Mouse (Mus musculus) kidney, embryonic 15.5 days (tissue): Measurements from ENCODE around the gene Fam168a. TPM values are rescaled to one million over a fixed set of nuclear protein-coding genes. Genes with fewer than 3 reads are reported as not detected.
"Not testable (repeated sequence)": the region's sequence is repeated elsewhere in the genome, so short reads cannot be mapped to it uniquely, and the experiment has no call there.

Experiments
- ATAC-seq: fragments of 200-750 bp; cut with Nextera tagmentation; replicated peaks from 2 replicates; pipeline ENCODE4 v1.8.0; 2017; ENCODE audit warnings: moderate TSS enrichment; ENCODE audit not compliant: low FRiP score
- H3K27ac ChIP-seq: fragments of 300-500 bp; sonication (generic); 2 replicates; pipeline ENCODE4 v1.5.1; 2015; ENCODE audit warnings: mild to moderate bottlenecking, inconsistent platforms
- H3K27me3 ChIP-seq: fragments of 300-500 bp; sonication (generic); 2 replicates; pipeline ENCODE4 v1.6.1; 2015; ENCODE audit warnings: inconsistent platforms
- H3K36me3 ChIP-seq: fragments of 300-500 bp; sonication (generic); 2 replicates; pipeline ENCODE4 v1.6.1; 2015; ENCODE audit warnings: inconsistent platforms
- H3K4me1 ChIP-seq: fragments of 300-500 bp; sonication (generic); 2 replicates; pipeline ENCODE4 v1.6.1; 2015; ENCODE audit warnings: inconsistent platforms
- H3K4me2 ChIP-seq: fragments of 300-500 bp; sonication (generic); 2 replicates; pipeline ENCODE4 v1.6.1; 2015; ENCODE audit warnings: moderate library complexity, mild to moderate bottlenecking, inconsistent platforms
- H3K4me3 ChIP-seq: fragments of 300-500 bp; sonication (generic); replicated peaks from 2 replicates; pipeline ENCODE4 v1.5.1; 2015; ENCODE audit warnings: mild to moderate bottlenecking, inconsistent platforms
- H3K9ac ChIP-seq: fragments of 300-500 bp; sonication (generic); 2 replicates; pipeline ENCODE4 v1.6.1; 2015; ENCODE audit warnings: mild to moderate bottlenecking, inconsistent platforms
- H3K9me3 ChIP-seq: fragments of 300-500 bp; sonication (generic); replicated peaks from 2 replicates; pipeline ENCODE4 v1.6.1; 2016; ENCODE audit warnings: inconsistent platforms
- WGBS: fragments of 180-500 bp; shearing (Covaris S2); methylation state at CpG from one replicate; pipeline ENCODE4 v1.1.7; 2015; ENCODE audit warnings: mixed read lengths; 5-methylcytosine and 5-hydroxymethylcytosine counted together
- polyA plus RNA-seq: library from polyadenylated mRNA; unstranded; fragments of >200 nt; fragmentation: Nextera tagmentation; extraction: Ambion mirVana; gene quantifications from 2 replicates; pipeline ENCODE4 v1.2.1, GENCODE M21; 2015

Gene Fam168a
- polyA plus RNA-seq, 1 experiment from 2014 or later = 46.1 TPM

GRCm38 (mm10) chr7:100835711-100836110 is 129.3 kb downstream of the Fam168a start:
- H3K9ac ChIP-seq = no peak overlapping the region
- no peak overlapping the region for H3K4me2 ChIP-seq
- no peaks in the 10 kb centered on the region for H3K27me3 ChIP-seq
- H3K4me1 ChIP-seq = no peaks in the 10 kb centered on the region
- H3K36me3 ChIP-seq = peaks cover 50% of the 10 kb centered on the region
- 85% methylated on average over 6 of the region's 6 CpGs for WGBS
- no peak overlapping the region for H3K4me3 ChIP-seq
- ATAC-seq = no peak
- H3K27ac ChIP-seq = no peak overlapping the region
- no peaks in the 10 kb centered on the region for H3K9me3 ChIP-seq

DNA sequence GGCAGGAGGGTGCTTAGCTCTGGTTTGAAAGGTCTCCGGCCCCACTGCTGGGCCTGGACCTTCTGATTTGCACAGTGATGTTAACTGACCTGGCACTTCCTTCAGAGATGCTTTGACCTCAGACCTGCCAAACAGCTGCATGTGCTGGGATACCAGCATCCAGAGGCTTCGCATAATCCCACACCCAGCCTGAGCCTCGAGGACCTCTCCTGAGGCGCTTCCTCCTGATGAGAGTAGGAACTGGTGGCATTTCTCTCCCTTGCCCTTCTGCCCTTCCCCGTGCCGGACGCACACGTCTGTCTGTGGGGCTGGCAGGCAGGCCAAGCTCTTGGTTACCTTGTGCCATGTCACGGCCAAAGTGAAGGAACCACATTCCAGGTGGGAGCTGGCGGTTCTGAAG is 130.2 kb downstream of the Fam168a start:
- peaks cover 50% of the 10 kb centered on the region for H3K36me3 ChIP-seq
- 90% methylated on average over 10 of the region's 10 CpGs for WGBS

DNA sequence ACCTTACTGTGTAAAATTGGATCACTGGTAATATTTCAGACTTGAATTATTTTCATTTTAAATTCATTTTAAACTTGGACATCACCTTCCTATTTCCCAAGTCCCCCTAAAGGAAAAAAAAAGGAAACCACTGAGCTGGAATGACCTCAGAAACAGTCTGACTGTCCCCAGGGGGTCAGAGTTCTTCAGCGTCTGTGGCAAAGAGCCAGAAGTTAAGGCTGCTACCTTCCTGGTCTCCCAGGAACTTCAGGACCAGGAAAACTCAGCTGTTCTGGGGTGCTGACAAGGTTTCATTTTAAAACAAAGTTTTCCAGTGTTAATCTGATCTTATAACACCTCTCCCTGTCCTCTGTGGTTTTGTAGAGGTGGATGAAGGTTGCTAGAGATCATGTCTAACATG is 131.3 kb downstream of the Fam168a start:
- ATAC-seq = no peak
- Histone ChIP-seq H3K9ac (no peak overlapping the region), H3K4me1 (no peaks in the 10 kb centered on the region), H3K9me3 (no peaks in the 10 kb centered on the region), H3K36me3 (peaks cover 53% of the 10 kb centered on the region), H3K4me2 (no peak overlapping the region), H3K27ac (no peak overlapping the region), H3K4me3 (no peak overlapping the region), H3K27me3 (no peaks in the 10 kb centered on the region)
- 51% methylated on average over 1 of the region's 1 CpGs for WGBS

More for the DNA sequence above, 130.2 kb downstream of the Fam168a start:
- H3K9ac ChIP-seq = no peak overlapping the region
- H3K4me1 ChIP-seq = no peaks in the 10 kb centered on the region
- H3K27me3 ChIP-seq = no peaks in the 10 kb centered on the region
- H3K9me3 ChIP-seq = no peaks in the 10 kb centered on the region
- H3K4me2 ChIP-seq = no peak overlapping the region
- H3K4me3 ChIP-seq = no peak overlapping the region
- no peak for ATAC-seq
- H3K27ac ChIP-seq = no peak overlapping the region

GRCm38 (mm10) chr7:100839632-100840402 is 133.4 kb downstream of the Fam168a start:
- Histone ChIP-seq H3K9me3 (no peaks in the 10 kb centered on the region), H3K27me3 (no peaks in the 10 kb centered on the region), H3K9ac (no peak overlapping the region), H3K27ac (no peak overlapping the region), H3K4me1 (no peaks in the 10 kb centered on the region), H3K4me3 (no peak overlapping the region), H3K36me3 (peaks cover 45% of the 10 kb centered on the region), H3K4me2 (no peak overlapping the region)
- 71% methylated on average over 6 of the region's 6 CpGs for WGBS
- ATAC-seq = no peak

DNA sequence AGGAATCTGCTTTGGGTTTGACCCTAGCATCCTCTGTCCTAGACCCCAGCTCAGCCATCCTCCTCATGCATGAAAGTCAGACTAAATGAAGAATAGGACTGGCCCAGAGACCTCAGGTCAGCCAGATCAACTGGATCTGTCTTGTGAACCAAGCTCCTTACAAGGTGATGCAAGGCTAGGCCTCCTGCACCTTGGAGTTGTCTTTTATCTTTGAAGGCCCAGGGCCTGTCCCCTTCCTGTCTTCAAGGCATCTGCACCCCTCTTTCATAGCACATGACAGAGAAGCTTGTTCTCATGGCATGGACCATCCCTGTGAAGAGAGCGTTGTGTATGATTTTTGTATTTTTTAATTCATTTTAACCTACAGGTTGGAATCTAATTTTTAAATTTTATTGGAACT is 134.5 kb downstream of the Fam168a start:
- no peak overlapping the region for H3K9ac ChIP-seq
- peaks cover 5% of the 10 kb centered on the region; the same call in 1 of the 2 replicates for H3K4me1 ChIP-seq
- no peaks in the 10 kb centered on the region for H3K27me3 ChIP-seq
- WGBS = 98% methylated on average over 1 of the region's 1 CpGs
- H3K36me3 ChIP-seq = peaks cover 35% of the 10 kb centered on the region
- no peak overlapping the region for H3K27ac ChIP-seq
- no peak overlapping the region for H3K4me2 ChIP-seq
- no peak overlapping the region for H3K4me3 ChIP-seq
- ATAC-seq = no peak
- H3K9me3 ChIP-seq = no peaks in the 10 kb centered on the region

- Histone ChIP-seq H3K4me3 (no peak overlapping the region), H3K27me3 (no peaks in the 10 kb centered on the region), H3K36me3 (peaks cover 28% of the 10 kb centered on the region), H3K9ac (no peak overlapping the region), H3K4me1 (peaks cover 5% of the 10 kb centered on the region; the same call in 1 of the 2 replicates), H3K27ac (no peak overlapping the region), H3K9me3 (no peaks in the 10 kb centered on the region), H3K4me2 (no peak overlapping the region)
- 87% methylated on average over 6 of the region's 6 CpGs for WGBS
- ATAC-seq = no peak
Observed at GRCm38 (mm10) chr7:100841608-100842007, 135.2 kb downstream of the Fam168a start.

DNA sequence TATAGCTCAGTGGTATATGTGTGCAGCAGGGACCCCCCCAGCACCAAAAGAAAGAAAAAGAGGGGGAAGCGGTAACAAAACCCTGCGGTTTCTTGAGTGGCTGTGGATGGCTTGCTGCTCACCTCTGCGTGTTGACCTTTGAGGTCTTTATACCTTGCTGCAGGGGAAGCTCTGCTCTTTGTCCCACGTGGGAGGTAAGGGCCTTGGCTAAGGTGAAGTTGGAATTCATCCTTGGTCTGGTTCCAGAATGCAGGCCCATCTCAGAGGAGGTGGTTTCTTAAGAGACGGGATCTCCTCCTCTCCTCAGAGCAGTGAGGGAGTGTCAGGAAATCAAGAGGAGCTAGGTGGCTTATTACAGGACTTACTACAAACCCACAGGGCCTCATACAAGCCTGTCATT is 135.7 kb downstream of the Fam168a start:
- Histone ChIP-seq H3K9ac (no peak overlapping the region), H3K9me3 (no peaks in the 10 kb centered on the region), H3K4me2 (no peak overlapping the region), H3K4me1 (peaks cover 5% of the 10 kb centered on the region; the same call in 1 of the 2 replicates), H3K36me3 (peaks cover 23% of the 10 kb centered on the region), H3K27ac (no peak overlapping the region), H3K4me3 (no peak overlapping the region), H3K27me3 (no peaks in the 10 kb centered on the region)
- no peak for ATAC-seq
- 86% methylated on average over 5 of the region's 5 CpGs for WGBS

- Histone ChIP-seq H3K4me1 (peaks cover 5% of the 10 kb centered on the region; the same call in 1 of the 2 replicates), H3K4me2 (no peak overlapping the region), H3K27ac (no peak overlapping the region), H3K4me3 (no peak overlapping the region), H3K27me3 (no peaks in the 10 kb centered on the region), H3K9me3 (no peaks in the 10 kb centered on the region), H3K9ac (no peak overlapping the region), H3K36me3 (0 out of 2 replicates have a peak, but pooled peaks cover 12% of the 10 kb centered on the region)
- 91% methylated on average over 2 of the region's 2 CpGs for WGBS
- peak; percentile 52; the same call in 1 of the 2 replicates for ATAC-seq
Observed at GRCm38 (mm10) chr7:100843866-100844265, 137.4 kb downstream of the Fam168a start.

DNA sequence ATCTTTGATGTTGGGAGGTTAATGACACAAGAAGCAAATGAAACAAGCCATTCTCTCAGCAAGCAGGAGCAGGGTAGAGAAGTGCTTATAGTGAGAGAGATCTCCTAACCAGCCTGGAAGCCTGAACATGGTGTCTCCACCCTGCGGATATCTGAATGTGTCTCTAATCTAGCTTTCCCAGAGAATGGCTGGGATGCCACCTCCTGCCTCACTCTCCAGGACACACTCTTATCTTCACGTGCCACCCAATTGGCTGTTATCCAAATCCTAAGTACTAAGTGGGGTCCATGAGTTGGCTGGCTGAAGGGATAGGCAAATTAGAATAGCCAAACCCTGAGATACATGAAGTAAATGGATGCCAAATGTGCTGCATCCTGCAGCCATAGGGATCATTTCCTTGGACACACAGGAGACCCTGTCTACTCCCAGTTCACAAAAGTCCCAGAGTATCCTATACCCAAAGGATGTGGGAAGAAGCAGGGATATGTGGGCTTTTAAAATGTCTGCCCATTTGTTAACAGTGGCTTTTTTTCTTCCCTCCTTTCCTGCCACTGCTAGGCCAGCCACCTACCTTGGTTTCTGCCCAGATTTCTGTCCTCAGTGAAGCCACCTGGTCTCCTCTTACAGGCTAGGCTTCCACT is 138.1 kb downstream of the Fam168a start:
- ATAC-seq = peak; percentile 50; the same call in 1 of the 2 replicates
- H3K4me1 ChIP-seq = peaks cover 5% of the 10 kb centered on the region; the same call in 1 of the 2 replicates
- H3K36me3 ChIP-seq = 0 out of 2 replicates have a peak, but pooled peaks cover 7% of the 10 kb centered on the region
- no peak overlapping the region for H3K4me2 ChIP-seq
- H3K9ac ChIP-seq = no peak overlapping the region
- no peaks in the 10 kb centered on the region for H3K27me3 ChIP-seq
- H3K9me3 ChIP-seq = no peaks in the 10 kb centered on the region
- H3K4me3 ChIP-seq = no peak overlapping the region
- 74% methylated on average over 2 of the region's 2 CpGs for WGBS
- H3K27ac ChIP-seq = no peak overlapping the region

DNA sequence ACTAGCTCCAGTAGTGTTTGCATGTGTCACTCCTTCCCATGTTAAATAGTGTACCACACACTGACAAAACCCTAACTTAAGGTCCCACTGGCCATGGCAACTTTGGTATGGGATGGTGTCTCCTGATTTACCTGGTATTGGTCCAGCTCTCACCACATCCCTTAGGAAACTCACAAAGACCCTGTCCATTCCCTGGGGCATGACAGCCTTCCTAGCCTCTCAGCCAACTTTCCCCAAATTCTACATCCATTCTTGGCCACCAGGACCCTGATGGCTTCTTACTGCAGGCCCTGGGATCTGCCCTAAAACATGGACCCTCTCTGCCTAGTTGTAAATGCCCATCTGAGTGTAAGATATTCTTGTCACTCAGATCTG is 138.6 kb downstream of the Fam168a start:
- H3K9ac ChIP-seq = no peak overlapping the region
- no peaks in the 10 kb centered on the region for H3K27me3 ChIP-seq
- no peak for ATAC-seq
- no peak overlapping the region for H3K4me3 ChIP-seq
- peaks cover 5% of the 10 kb centered on the region; the same call in 1 of the 2 replicates for H3K4me1 ChIP-seq
- peak overlapping the region; percentile 55 for H3K27ac ChIP-seq
- 0 out of 2 replicates have a peak, but pooled peaks cover 7% of the 10 kb centered on the region for H3K36me3 ChIP-seq
- H3K4me2 ChIP-seq = no peak overlapping the region
- no peaks in the 10 kb centered on the region for H3K9me3 ChIP-seq

DNA sequence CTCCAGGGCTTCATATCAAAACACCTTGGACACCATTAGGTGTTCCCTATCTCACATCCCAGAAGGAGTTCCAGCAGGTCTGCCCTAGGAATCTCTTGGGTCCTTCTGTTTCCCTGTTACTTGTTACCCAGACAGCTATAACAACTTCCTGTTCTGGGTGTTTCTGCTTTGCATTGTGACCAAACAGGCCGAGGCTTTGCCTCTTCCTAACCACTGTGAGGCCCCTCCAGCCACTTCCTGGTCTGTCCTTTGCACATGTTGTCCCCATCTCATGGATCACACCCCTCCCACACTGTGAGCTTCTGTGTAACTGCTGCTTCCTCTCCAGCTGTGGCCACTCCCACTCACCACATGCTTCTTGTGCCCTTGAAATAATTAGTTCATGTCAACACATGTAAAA is 139.0 kb downstream of the Fam168a start:
- peaks cover 5% of the 10 kb centered on the region; the same call in 1 of the 2 replicates for H3K4me1 ChIP-seq
- H3K27ac ChIP-seq = peak overlapping the region; percentile 55
- no peaks in the 10 kb centered on the region for H3K27me3 ChIP-seq
- H3K4me3 ChIP-seq = no peak overlapping the region
- 0 out of 2 replicates have a peak, but pooled peaks cover 7% of the 10 kb centered on the region for H3K36me3 ChIP-seq
- H3K9ac ChIP-seq = no peak overlapping the region
- H3K9me3 ChIP-seq = no peaks in the 10 kb centered on the region
- no peak overlapping the region for H3K4me2 ChIP-seq
- WGBS = 9% methylated on average over 1 of the region's 1 CpGs
- 0 out of 2 replicates have a peak, but pooled peaks have one; percentile 54 for ATAC-seq

DNA sequence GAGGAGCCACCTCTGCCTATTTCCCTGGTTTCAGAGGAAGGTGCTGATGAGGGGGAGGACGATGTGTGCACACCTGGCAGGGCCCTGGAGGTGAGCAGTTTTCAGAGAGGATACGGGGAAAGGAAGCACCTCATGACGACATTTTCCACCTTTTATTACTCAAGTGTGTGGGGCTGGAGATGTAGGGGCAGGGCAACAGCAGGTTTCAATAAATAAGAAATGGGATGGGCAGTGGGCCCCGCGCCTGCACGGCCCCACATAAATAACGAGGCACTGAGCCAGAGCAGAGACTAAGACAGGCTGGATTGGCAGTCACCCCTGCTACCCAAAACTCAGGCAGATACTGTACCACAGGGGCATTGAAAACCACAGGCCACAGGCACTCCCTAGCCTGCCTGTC is 139.6 kb downstream of the Fam168a start:
- H3K27me3 ChIP-seq, H3K36me3 ChIP-seq, H3K4me3 ChIP-seq, H3K9me3 ChIP-seq, H3K27ac ChIP-seq, H3K9ac ChIP-seq, ATAC-seq, H3K4me1 ChIP-seq, H3K4me2 ChIP-seq: not testable (repeated sequence)
- whole genome bisulfite sequencing = 57% methylated on average over 7 of the region's 7 CpGs
